13 mouse cellular contexts compared by ENCODE assay signal in genomic region chr5:102783585-102783984, GRCm38 (mm10).
DNase-seq lines count a peak whose midpoint lies in the region; TF ChIP-seq lines count a peak whose summit lies in the region.
"Had no signal": no experiment of that assay in that cellular context is flagged by ENCODE, and none has a peak within 500 bp of the region (broad histone marks: within the 10 kb centered on the region; RNA-seq: fewer than 3 reads in every experiment).

No protein-coding gene starts in this region.

- H3K4me1 ChIP-seq in kidney, adult 2 months (ENCODE audit: control insufficient read depth, insufficient read depth, low read length): peaks cover 16% of the 10 kb centered on the region

- no peaks in the 10 kb centered on the region for H3K27me3 ChIP-seq in kidney, adult 2 months (replicated peaks; ENCODE audit: control insufficient read depth, insufficient read depth, low read length)

- peak overlapping the region; percentile 54; the same call in 1 of the 2 replicates for H3K27ac ChIP-seq in kidney, adult 2 months (ENCODE audit: insufficient read depth, low read depth, low read length)
- H3K27ac ChIP-seq: macrophage had no signal

- no peak overlapping the region for H3K4me3 ChIP-seq in kidney, adult 2 months (ENCODE audit: insufficient read depth, low read depth, low read length)

- peaks cover 2% of the 10 kb centered on the region; the same call in 1 of the 2 replicates for H3K36me3 ChIP-seq in kidney, adult 2 months (ENCODE audit: control insufficient read depth, insufficient read depth, low read length)

- intact Hi-C loops in heart, postnatal 25 days (cut with DNase I): loop anchor here (5.0 kb wide), 1 partner anchor 34 kb away; no protein-coding TSS in a partner anchor

- TF ChIP-seq CTCF in kidney, adult 2 months (conservative IDR thresholded peaks at IDR 0.05; ENCODE audit: insufficient read depth, insufficient read length, low read depth, low read length): no peak

- DNase-seq in kidney, adult 2 months: no peak
- no peak for DNase-seq in kidney, adult 18-20 months
- peak; percentile 30 for DNase-seq in fibroblast of lung, adult 2 months (ENCODE audit: low read depth)
- peak; percentile 13 for DNase-seq in heart, postnatal 25 days (ENCODE audit: low spot score)
- peak; percentile 37 for DNase-seq in lung, postnatal 25 days (ENCODE audit: low spot score)
- no peak for DNase-seq in thymus, postnatal 4 days
- DNase-seq in embryo, embryonic 10 days (ENCODE audit: low spot score): no peak
- DNase-seq: adrenal gland, postnatal 14 days; cerebellum, postnatal 36 days; kidney, postnatal 14 days; right cerebral cortex, postnatal 14 days; thymus, postnatal 36 days had no signal

- TF ChIP-seq POLR2A in kidney, adult 2 months (IDR thresholded peaks at IDR 0.05; ENCODE audit: low read depth, low read length): no peak

- 44% methylated on average over 4 of the region's 4 CpGs for WGBS in kidney, adult 2 months

Comparison
In these comparisons a context has a peak if more than half of its experiments do, and no peak if none do; other contexts are left out.
1. DNase-seq: peak in fibroblast of lung, adult 2 months (single experiment), heart, postnatal 25 days (single experiment) and lung, postnatal 25 days (single experiment); none in kidney, adult 2 months (single experiment), kidney, adult 18-20 months (single experiment), thymus, postnatal 4 days (single experiment) and embryo, embryonic 10 days (single experiment).